Mouse (Mus musculus) embryonic facial prominence, embryonic 10.5 days (tissue): Measurements from ENCODE around the gene Tmx1. TPM values are rescaled to one million over a fixed set of nuclear protein-coding genes. Genes with fewer than 3 reads are reported as not detected.

ENCODE experiments used
- DNase-seq: peaks from one replicate; pipeline ENCODE4 v3.0.0-alpha.2; 2017; ENCODE audit warnings: low spot score
- H3K27ac ChIP-seq: fragments of 300-500 bp; sonication (generic); replicated peaks from 2 replicates; pipeline ENCODE4 v1.5.1; 2016; ENCODE audit warnings: mild to moderate bottlenecking
- H3K27me3 ChIP-seq: fragments of 300-500 bp; sonication (generic); replicated peaks from 2 replicates; pipeline ENCODE4 v1.6.1; 2016; ENCODE audit warnings: low read depth, mild to moderate bottlenecking; ENCODE audit not compliant: poor library complexity, severe bottlenecking
- H3K36me3 ChIP-seq: fragments of 300-500 bp; sonication (generic); replicated peaks from 2 replicates; pipeline ENCODE4 v1.6.1; 2016; ENCODE audit warnings: mild to moderate bottlenecking, moderate library complexity
- H3K4me1 ChIP-seq: fragments of 300-500 bp; sonication (generic); 2 replicates; pipeline ENCODE4 v1.6.1; 2016
- H3K4me3 ChIP-seq: fragments of 300-500 bp; sonication (generic); 2 replicates; pipeline ENCODE4 v1.5.1; 2016; ENCODE audit warnings: mild to moderate bottlenecking, moderate library complexity
- H3K9me3 ChIP-seq: fragments of 300-500 bp; sonication (generic); 2 replicates; pipeline ENCODE4 v1.6.1; 2016; ENCODE audit warnings: mild to moderate bottlenecking
- WGBS: fragments of 180-500 bp; shearing (Covaris S2); methylation state at CpG from one replicate; pipeline ENCODE4 v1.1.7; 2016; 5-methylcytosine and 5-hydroxymethylcytosine counted together
- polyA plus RNA-seq: library from polyadenylated mRNA; unstranded; fragments of >200 nt; fragmentation: Nextera tagmentation; extraction: Ambion mirVana; gene quantifications from 2 replicates; pipeline ENCODE4 v1.2.1, GENCODE M21; 2016

Gene Tmx1
- polyA plus RNA-seq, 1 experiment from 2014 or later = 111 TPM

DNA sequence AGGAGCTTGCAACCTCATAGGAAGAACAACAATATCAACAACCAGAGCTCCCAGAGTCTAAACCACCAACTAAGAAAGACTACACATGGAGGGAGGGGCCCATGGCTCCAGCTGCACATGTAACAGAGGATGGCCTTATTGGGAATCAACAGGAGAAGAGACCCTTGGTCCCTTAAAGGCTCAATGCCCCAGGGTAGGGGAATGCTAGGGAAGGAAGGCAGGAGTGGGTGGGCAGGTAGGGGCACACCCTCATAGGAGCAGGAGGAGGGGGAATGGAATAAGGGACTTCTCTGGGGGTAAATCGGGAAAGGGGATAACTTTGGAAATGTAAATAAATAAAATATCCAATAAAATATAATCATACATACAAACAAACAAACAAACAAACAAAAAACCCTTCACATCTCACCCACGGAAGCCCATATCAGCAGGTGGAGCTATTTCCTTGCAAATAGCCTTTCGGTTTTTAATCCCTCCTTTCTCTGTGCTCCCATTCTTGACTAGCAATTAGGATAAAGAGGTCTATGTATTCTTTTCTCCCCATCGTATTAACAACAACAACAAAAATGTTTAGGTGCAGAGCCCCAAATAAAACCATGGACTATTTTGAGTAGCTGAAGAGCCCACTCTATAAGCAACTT lies 42.5 kb downstream of the Tmx1 start:
- Histone ChIP-seq H3K27me3 (no peaks in the 10 kb centered on the region), H3K9me3 (no peaks in the 10 kb centered on the region), H3K27ac (no peak overlapping the region), H3K4me3 (no peak overlapping the region), H3K36me3 (no peaks in the 10 kb centered on the region), H3K4me1 (peaks cover 14% of the 10 kb centered on the region)
- 58% methylated on average over 4 of the region's 4 CpGs for WGBS
- DNase-seq = no peak

- 89% methylated on average over 3 of the region's 3 CpGs for WGBS
- no peak for DNase-seq
- Histone ChIP-seq H3K4me3 (no peak overlapping the region), H3K36me3 (no peaks in the 10 kb centered on the region), H3K4me1 (peaks cover 14% of the 10 kb centered on the region), H3K27ac (no peak overlapping the region), H3K9me3 (no peaks in the 10 kb centered on the region), H3K27me3 (no peaks in the 10 kb centered on the region)
Observed at GRCm38 (mm10) chr12:70498091-70498490, 45.2 kb downstream of the Tmx1 start.

DNA sequence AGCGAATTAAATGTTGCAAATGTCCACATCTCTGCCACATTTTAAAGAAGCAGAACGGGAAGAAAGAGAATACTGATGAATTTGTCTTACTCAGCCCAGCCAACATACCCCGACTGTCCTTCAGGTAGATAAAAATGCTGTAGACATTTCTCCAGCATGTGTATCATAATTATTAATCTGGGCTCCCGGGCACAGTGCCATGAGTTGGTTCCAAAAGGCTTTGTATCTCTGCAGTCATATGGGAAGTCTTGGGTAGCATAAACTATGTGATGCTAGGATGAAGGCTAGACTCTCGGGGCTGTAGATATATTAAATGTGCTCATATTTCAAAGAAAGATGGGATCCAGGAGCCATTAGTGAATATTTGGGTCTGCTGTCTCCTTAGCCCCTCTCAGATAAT lies 53.1 kb downstream of the Tmx1 start:
- Histone ChIP-seq H3K36me3 (no peaks in the 10 kb centered on the region), H3K4me3 (no peak overlapping the region), H3K9me3 (no peaks in the 10 kb centered on the region), H3K4me1 (no peaks in the 10 kb centered on the region), H3K27me3 (no peaks in the 10 kb centered on the region), H3K27ac (no peak overlapping the region)
- DNase-seq = no peak
- 87% methylated on average over 5 of the region's 5 CpGs for WGBS

- no peak for DNase-seq
- Histone ChIP-seq H3K4me3 (no peak overlapping the region), H3K9me3 (no peaks in the 10 kb centered on the region), H3K36me3 (no peaks in the 10 kb centered on the region), H3K27me3 (no peaks in the 10 kb centered on the region), H3K27ac (no peak overlapping the region), H3K4me1 (no peaks in the 10 kb centered on the region)
- 89% methylated on average over 5 of the region's 5 CpGs for WGBS
Observed at GRCm38 (mm10) chr12:70512023-70512422, 59.1 kb downstream of the Tmx1 start.

GRCm38 (mm10) chr12:70512431-70512830 lies 59.5 kb downstream of the Tmx1 start:
- Histone ChIP-seq H3K27me3 (no peaks in the 10 kb centered on the region), H3K27ac (no peak overlapping the region), H3K9me3 (no peaks in the 10 kb centered on the region), H3K4me3 (no peak overlapping the region), H3K4me1 (no peaks in the 10 kb centered on the region), H3K36me3 (no peaks in the 10 kb centered on the region)
- no peak for DNase-seq
- 87% methylated on average over 2 of the region's 2 CpGs for WGBS

Other genes with a start within 250 kb of the Tmx1 start
- 8.4 and 8.6 TPM in 2 replicates for gene Pygl, start 221.6 kb upstream of the Tmx1 start, polyA plus RNA-seq
- 3.4 and 6.1 TPM in 2 replicates for gene Trim9, start 105.5 kb upstream of the Tmx1 start, polyA plus RNA-seq